Mouse (Mus musculus) limb, embryonic 13.5 days (tissue): ENCODE measurements around the gene Vps37c. TPM values are rescaled to one million over a fixed set of nuclear protein-coding genes. Genes with fewer than 3 reads are reported as not detected.
A peak's percentile ranks its signal among the peaks of the same experiment; 100 is the strongest.

Source experiments
- ATAC-seq: fragments of 200-750 bp; cut with Nextera tagmentation; 2 replicates; pipeline ENCODE4 v1.8.0; 2017; ENCODE audit warnings: low read depth, moderate number of reproducible peaks, moderate TSS enrichment; ENCODE audit not compliant: low FRiP score
- H3K27ac ChIP-seq: fragments of 300-500 bp; sonication (generic); 2 replicates; pipeline ENCODE4 v1.5.1; 2015; ENCODE audit warnings: inconsistent platforms, mild to moderate bottlenecking, moderate library complexity
- H3K27me3 ChIP-seq: fragments of 300-500 bp; sonication (generic); 2 replicates; pipeline ENCODE4 v1.6.1; 2015; ENCODE audit warnings: mild to moderate bottlenecking, inconsistent platforms
- H3K36me3 ChIP-seq: fragments of 300-500 bp; sonication (generic); 2 replicates; pipeline ENCODE4 v1.6.1; 2015; ENCODE audit warnings: inconsistent platforms, mild to moderate bottlenecking, moderate library complexity
- H3K4me1 ChIP-seq: fragments of 300-500 bp; sonication (generic); 2 replicates; pipeline ENCODE4 v1.6.1; 2015; ENCODE audit warnings: inconsistent platforms
- H3K4me2 ChIP-seq: fragments of 300-500 bp; sonication (generic); replicated peaks from 2 replicates; pipeline ENCODE4 v1.6.1; 2015; ENCODE audit warnings: inconsistent platforms, mild to moderate bottlenecking, moderate library complexity
- H3K4me3 ChIP-seq: fragments of 300-500 bp; sonication (generic); 2 replicates; pipeline ENCODE4 v1.5.1; 2015; ENCODE audit warnings: moderate library complexity, mild to moderate bottlenecking, inconsistent platforms
- H3K9ac ChIP-seq: fragments of 300-500 bp; sonication (generic); 2 replicates; pipeline ENCODE4 v1.6.1; 2015; ENCODE audit warnings: mild to moderate bottlenecking, inconsistent platforms
- H3K9me3 ChIP-seq: fragments of 300-500 bp; sonication (generic); 2 replicates; pipeline ENCODE4 v1.6.1; 2016; ENCODE audit warnings: inconsistent platforms
- WGBS: fragments of 180-500 bp; shearing (Covaris S2); methylation state at CpG from one replicate; pipeline ENCODE4 v1.1.7; 2015; 5-methylcytosine and 5-hydroxymethylcytosine counted together
- polyA plus RNA-seq: library from polyadenylated mRNA; unstranded; fragments of >200 nt; fragmentation: Nextera tagmentation; extraction: Ambion mirVana; gene quantifications from 2 replicates; pipeline ENCODE4 v1.2.1, GENCODE M21; 2015

Gene Vps37c
- polyA plus RNA-seq, 1 experiment from 2014 or later: 40.9 TPM

- no peak for ATAC-seq
- H3K27me3 ChIP-seq: no peaks in the 10 kb centered on the region
- no peak overlapping the region for H3K27ac ChIP-seq
- peaks cover 54% of the 10 kb centered on the region for H3K36me3 ChIP-seq
- peak overlapping the region; percentile 4; the same call in 1 of the 2 replicates for H3K9ac ChIP-seq
- no peak overlapping the region for H3K4me3 ChIP-seq
- no peak overlapping the region for H3K4me2 ChIP-seq
- 96% methylated on average over 1 of the region's 1 CpGs for WGBS
- H3K9me3 ChIP-seq: no peaks in the 10 kb centered on the region
- H3K4me1 ChIP-seq: peaks cover 19% of the 10 kb centered on the region
These were observed 19.3 kb downstream of the Vps37c start for GRCm38 (mm10) chr19:10707881-10708280.

DNA sequence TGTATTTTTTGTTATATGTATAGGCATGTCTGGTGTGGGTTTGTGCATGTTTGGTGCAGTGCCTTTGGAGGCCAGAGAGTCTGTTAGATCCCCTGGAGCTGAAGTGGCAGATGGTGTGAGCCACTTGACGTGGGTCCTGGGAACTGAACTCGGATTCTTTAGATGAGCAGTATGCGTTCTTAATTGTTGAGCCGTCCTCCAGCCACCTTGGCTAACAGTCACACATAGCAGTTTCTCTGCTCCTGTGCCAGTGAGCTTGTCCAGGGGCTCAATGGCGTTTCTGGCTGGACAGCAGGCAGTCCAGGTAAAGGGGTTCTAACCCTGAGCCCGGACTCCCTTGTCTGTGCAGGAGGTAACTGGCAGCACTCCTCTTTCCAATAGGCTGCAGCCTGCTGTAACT is 20.4 kb downstream of the Vps37c start:
- ATAC-seq: no peak

GRCm38 (mm10) chr19:10709360-10710087 is 21.0 kb downstream of the Vps37c start:
- Histone ChIP-seq H3K27me3 (no peaks in the 10 kb centered on the region), H3K9me3 (no peaks in the 10 kb centered on the region), H3K36me3 (peaks cover 68% of the 10 kb centered on the region), H3K9ac (peak overlapping the region; percentile 54; the same call in 1 of the 2 replicates), H3K27ac (peak overlapping the region; percentile 3; the same call in 1 of the 2 replicates), H3K4me2 (peak overlapping the region; percentile 23; the same call in 1 of the 2 replicates), H3K4me3 (no peak overlapping the region), H3K4me1 (peaks cover 20% of the 10 kb centered on the region)
- peak; percentile 66 for ATAC-seq
- 22% methylated on average over 8 of the region's 8 CpGs for WGBS

More for the DNA sequence above, 20.4 kb downstream of the Vps37c start:
- no peak overlapping the region; the same call in 1 of the 2 replicates for H3K27ac ChIP-seq
- H3K4me1 ChIP-seq: peaks cover 15% of the 10 kb centered on the region
- H3K4me2 ChIP-seq: no peak overlapping the region
- 71% methylated on average over 6 of the region's 6 CpGs for WGBS
- no peaks in the 10 kb centered on the region for H3K9me3 ChIP-seq
- no peaks in the 10 kb centered on the region for H3K27me3 ChIP-seq
- peaks cover 64% of the 10 kb centered on the region for H3K36me3 ChIP-seq
- no peak overlapping the region for H3K4me3 ChIP-seq
- H3K9ac ChIP-seq: peak overlapping the region; percentile 54; the same call in 1 of the 2 replicates

DNA sequence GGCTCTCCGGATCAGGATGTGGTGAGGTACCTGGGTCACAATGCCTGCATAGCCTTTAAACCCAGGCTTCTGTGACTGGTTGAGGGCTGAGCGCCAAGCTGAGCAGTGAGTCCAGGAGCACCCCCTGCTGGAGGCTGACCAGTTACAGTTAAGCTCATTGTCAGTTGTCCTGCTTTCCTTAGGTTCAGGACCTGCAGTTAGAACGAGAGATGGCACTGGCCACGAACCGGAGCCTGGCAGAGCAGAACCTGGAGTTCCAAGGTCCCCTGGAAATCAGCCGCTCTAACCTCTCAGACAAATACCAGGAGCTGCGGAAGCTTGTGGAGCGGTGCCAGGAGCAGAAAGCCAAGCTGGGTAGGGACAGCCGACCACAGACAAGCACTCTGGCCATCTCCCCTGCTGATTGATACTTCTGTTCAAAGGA is 21.6 kb downstream of the Vps37c start:
- peaks cover 21% of the 10 kb centered on the region for H3K4me1 ChIP-seq
- no peak overlapping the region for H3K4me2 ChIP-seq
- 77% methylated on average over 9 of the region's 9 CpGs for WGBS
- H3K4me3 ChIP-seq: no peak overlapping the region
- no peak overlapping the region for H3K9ac ChIP-seq
- peak overlapping the region; percentile 3; the same call in 1 of the 2 replicates for H3K27ac ChIP-seq
- no peaks in the 10 kb centered on the region for H3K27me3 ChIP-seq
- peak; percentile 29 for ATAC-seq
- H3K36me3 ChIP-seq: peaks cover 68% of the 10 kb centered on the region
- no peaks in the 10 kb centered on the region for H3K9me3 ChIP-seq

GRCm38 (mm10) chr19:10710751-10711150 is 22.2 kb downstream of the Vps37c start:
- WGBS: 83% methylated on average over 4 of the region's 4 CpGs
- Histone ChIP-seq H3K27ac (no peak overlapping the region), H3K4me1 (peaks cover 21% of the 10 kb centered on the region), H3K4me3 (no peak overlapping the region), H3K9ac (no peak overlapping the region), H3K36me3 (peaks cover 68% of the 10 kb centered on the region), H3K4me2 (no peak overlapping the region), H3K9me3 (no peaks in the 10 kb centered on the region), H3K27me3 (no peaks in the 10 kb centered on the region)
- no peak for ATAC-seq

DNA sequence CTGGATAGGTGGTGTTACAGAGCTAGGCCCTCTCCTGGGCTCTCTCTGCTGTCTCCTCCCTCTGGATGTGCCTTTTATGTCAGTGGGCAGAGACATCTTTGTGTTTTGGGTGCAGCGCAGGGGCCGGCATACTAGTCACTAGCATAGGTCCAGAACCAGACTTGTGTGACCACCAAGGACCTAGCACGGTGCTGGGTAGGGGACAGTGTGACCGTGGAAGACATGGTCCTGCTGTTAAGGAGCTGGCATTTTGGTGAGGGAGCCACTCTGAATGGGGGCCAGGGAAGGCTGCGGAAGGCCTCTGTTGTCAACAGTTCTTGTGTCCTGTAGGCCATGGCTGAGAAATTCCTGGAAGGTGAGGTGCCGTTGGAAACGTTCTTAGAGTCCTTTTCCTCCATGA is 23.7 kb downstream of the Vps37c start:
- WGBS: 94% methylated on average over 7 of the region's 7 CpGs
- no peak overlapping the region for H3K9ac ChIP-seq
- H3K4me1 ChIP-seq: peaks cover 21% of the 10 kb centered on the region
- ATAC-seq: no peak
- H3K9me3 ChIP-seq: no peaks in the 10 kb centered on the region
- peaks cover 59% of the 10 kb centered on the region for H3K36me3 ChIP-seq
- H3K4me3 ChIP-seq: no peak overlapping the region
- H3K27ac ChIP-seq: no peak overlapping the region
- H3K27me3 ChIP-seq: no peaks in the 10 kb centered on the region
- no peak overlapping the region for H3K4me2 ChIP-seq

GRCm38 (mm10) chr19:10712646-10713045 is 24.1 kb downstream of the Vps37c start:
- ATAC-seq: no peak
- peaks cover 54% of the 10 kb centered on the region for H3K36me3 ChIP-seq

GRCm38 (mm10) chr19:10713551-10713950 is 25.0 kb downstream of the Vps37c start:
- Histone ChIP-seq H3K9ac (no peak overlapping the region), H3K4me3 (no peak overlapping the region), H3K27me3 (no peaks in the 10 kb centered on the region), H3K36me3 (peaks cover 46% of the 10 kb centered on the region), H3K27ac (no peak overlapping the region), H3K9me3 (no peaks in the 10 kb centered on the region), H3K4me1 (peaks cover 21% of the 10 kb centered on the region), H3K4me2 (no peak overlapping the region)
- WGBS: 94% methylated on average over 10 of the region's 10 CpGs
- ATAC-seq: no peak

More at GRCm38 (mm10) chr19:10712646-10713045, 24.1 kb downstream of the Vps37c start:
- Histone ChIP-seq H3K27ac (no peak overlapping the region), H3K4me3 (no peak overlapping the region), H3K27me3 (no peaks in the 10 kb centered on the region), H3K9me3 (no peaks in the 10 kb centered on the region), H3K4me1 (peaks cover 21% of the 10 kb centered on the region), H3K9ac (no peak overlapping the region), H3K4me2 (no peak overlapping the region)
- 94% methylated on average over 12 of the region's 12 CpGs for WGBS

- no peak for ATAC-seq
- 81% methylated on average over 6 of the region's 6 CpGs for WGBS
- H3K27ac ChIP-seq: peak overlapping the region; percentile 39; the same call in 1 of the 2 replicates
- H3K9ac ChIP-seq: 0 out of 2 replicates have a peak overlapping the region, but pooled peaks have one; percentile 25
- no peaks in the 10 kb centered on the region for H3K9me3 ChIP-seq
- H3K4me2 ChIP-seq: no peak overlapping the region
- peaks cover 45% of the 10 kb centered on the region for H3K36me3 ChIP-seq
- no peak overlapping the region for H3K4me3 ChIP-seq
- H3K4me1 ChIP-seq: peaks cover 18% of the 10 kb centered on the region
- H3K27me3 ChIP-seq: no peaks in the 10 kb centered on the region
These were observed 25.6 kb downstream of the Vps37c start for GRCm38 (mm10) chr19:10714168-10714567.

- Histone ChIP-seq H3K36me3 (peaks cover 44% of the 10 kb centered on the region), H3K4me2 (no peak overlapping the region), H3K27ac (peak overlapping the region; percentile 39; the same call in 1 of the 2 replicates), H3K27me3 (no peaks in the 10 kb centered on the region), H3K9ac (0 out of 2 replicates have a peak overlapping the region, but pooled peaks have one; percentile 25), H3K4me1 (peaks cover 16% of the 10 kb centered on the region), H3K4me3 (no peak overlapping the region), H3K9me3 (no peaks in the 10 kb centered on the region)
- 34% methylated on average over 4 of the region's 4 CpGs for WGBS
- peak; percentile 63; the same call in 1 of the 2 replicates for ATAC-seq
These were observed 26.3 kb downstream of the Vps37c start for GRCm38 (mm10) chr19:10714682-10715475.

DNA sequence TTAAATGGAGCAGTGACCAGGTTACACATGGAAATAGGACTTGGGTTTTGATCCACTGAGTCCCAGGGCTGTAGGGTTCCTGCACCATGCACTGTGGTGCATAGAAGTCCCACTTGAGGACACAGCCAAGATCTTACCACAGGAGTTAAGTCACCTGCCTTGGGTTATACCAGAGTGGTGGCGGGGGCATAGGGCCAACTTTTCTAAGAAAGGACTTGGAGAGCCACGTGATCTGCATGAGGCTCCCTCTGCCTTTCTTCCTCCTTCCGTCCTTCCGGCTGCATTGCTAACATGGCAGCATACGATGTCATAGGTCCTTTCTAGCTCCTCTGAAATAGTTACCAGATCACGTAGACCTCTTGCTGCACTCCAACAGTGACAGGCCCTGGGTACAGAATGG is 26.9 kb downstream of the Vps37c start:
- Histone ChIP-seq H3K4me2 (no peak overlapping the region), H3K4me3 (no peak overlapping the region), H3K9me3 (no peaks in the 10 kb centered on the region), H3K27ac (no peak overlapping the region; the same call in 1 of the 2 replicates), H3K36me3 (peaks cover 38% of the 10 kb centered on the region), H3K9ac (no peak overlapping the region), H3K27me3 (no peaks in the 10 kb centered on the region), H3K4me1 (peaks cover 17% of the 10 kb centered on the region)
- ATAC-seq: no peak
- WGBS: 87% methylated on average over 6 of the region's 6 CpGs

DNA sequence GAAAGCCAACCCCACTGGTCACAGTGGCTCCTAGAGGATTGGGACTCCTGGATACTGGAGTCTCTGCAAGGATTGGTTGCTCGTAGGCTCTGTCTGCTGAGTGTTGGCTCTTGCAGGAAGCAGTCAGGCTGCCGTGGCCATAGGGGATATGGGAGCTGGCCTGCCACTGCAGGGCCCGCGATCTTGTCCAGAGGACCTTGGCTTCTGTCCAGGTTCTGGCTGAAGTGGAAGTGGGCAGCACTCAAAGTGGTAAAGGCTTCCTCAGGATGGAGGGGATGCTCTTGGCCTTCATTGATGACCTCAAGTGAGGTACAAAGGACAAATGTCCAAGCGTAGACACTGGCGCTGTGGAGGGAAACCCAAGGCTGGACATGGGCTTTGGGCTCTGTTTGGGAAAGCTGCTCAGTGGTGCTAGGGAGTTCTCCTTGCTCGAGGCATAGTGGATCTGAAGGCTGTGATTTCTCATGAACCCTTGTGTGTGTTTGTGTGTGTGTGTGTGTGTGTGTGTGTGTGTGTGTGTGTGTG is 29.8 kb downstream of the Vps37c start:
- H3K36me3 ChIP-seq: peaks cover 10% of the 10 kb centered on the region
- no peak overlapping the region for H3K27ac ChIP-seq
- WGBS: 73% methylated on average over 7 of the region's 7 CpGs
- no peak overlapping the region for H3K9ac ChIP-seq
- H3K4me1 ChIP-seq: peaks cover 31% of the 10 kb centered on the region
- no peak overlapping the region for H3K4me3 ChIP-seq
- no peak for ATAC-seq
- H3K4me2 ChIP-seq: no peak overlapping the region
- H3K27me3 ChIP-seq: no peaks in the 10 kb centered on the region
- H3K9me3 ChIP-seq: no peaks in the 10 kb centered on the region
